Mouse (Mus musculus) E14TG2a.4 (cell line): ENCODE data around the gene Btg4.

Source experiments
- H3K27me3 ChIP-seq: 2 replicates; pipeline ENCODE4 v1.6.1; 2014; ENCODE audit warnings: low read length, control low read depth; ENCODE audit not compliant: insufficient read depth
- H3K36me3 ChIP-seq: 2 replicates; pipeline ENCODE4 v1.6.1; 2014; ENCODE audit warnings: low read length, control low read depth; ENCODE audit not compliant: insufficient read depth
- H3K4me1 ChIP-seq: replicated peaks from 2 replicates; pipeline ENCODE4 v1.6.1; 2014; ENCODE audit warnings: low read depth, low read length, control low read depth
- H3K4me3 ChIP-seq: replicated peaks from 2 replicates; pipeline ENCODE4 v1.5.1; 2014; ENCODE audit warnings: mild to moderate bottlenecking, low read length
- H3K9me3 ChIP-seq: 2 replicates; pipeline ENCODE4 v1.6.1; 2014; ENCODE audit warnings: low read length, control low read depth
- CTCF ChIP-seq: conservative IDR thresholded peaks from 2 replicates; pipeline ENCODE4 v1.5.1; 2014; ENCODE audit warnings: low read length
- NANOG ChIP-seq: IDR thresholded peaks from 2 replicates; pipeline ENCODE4 v1.6.1; 2014; ENCODE audit warnings: borderline replicate concordance, low read length, mixed read lengths
- POU5F1 ChIP-seq: IDR thresholded peaks from 2 replicates; pipeline ENCODE4 v1.6.1; 2014; ENCODE audit warnings: low read length, borderline replicate concordance

The Btg4 gene

GRCm38 (mm10) chr9:51165312-51166180, 104.8 kb downstream of the Btg4 start, which contains the start of gene Gm32742:
Gene Gm32742 (minus strand): TSS chr9:51165517.
- H3K36me3 ChIP-seq, result no peaks in the 10 kb centered on the region
- H3K27me3 ChIP-seq, result peaks cover 6% of the 10 kb centered on the region
- peaks cover 5% of the 10 kb centered on the region; the same call in 1 of the 2 replicates for H3K4me1 ChIP-seq
- TF ChIP-seq POU5F1 (no peak), CTCF (no peak), NANOG (no peak)
- H3K9me3 ChIP-seq, result no peaks in the 10 kb centered on the region
- H3K4me3 ChIP-seq, result no peak within 1 kb of the TSS

DNA sequence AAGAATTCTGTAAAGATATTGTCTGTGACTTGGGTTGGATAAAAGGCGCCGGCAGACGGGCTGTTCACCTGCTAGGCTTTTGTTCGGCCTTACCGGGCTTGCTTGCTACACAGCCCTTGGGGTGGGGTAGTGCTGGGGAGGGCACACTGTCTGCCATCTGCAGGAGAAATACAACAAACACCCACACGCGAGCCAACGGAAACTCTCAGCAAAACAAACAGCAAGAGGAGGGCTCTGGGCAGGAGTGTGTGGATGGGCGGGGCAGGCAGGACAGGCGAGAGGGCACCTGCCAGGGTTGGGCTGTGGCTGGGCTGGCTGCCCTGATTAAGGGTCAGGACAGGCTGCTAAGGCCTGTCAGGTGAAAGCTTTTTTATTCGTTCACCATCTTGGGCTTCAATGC, 107.3 kb downstream of the Btg4 start:
- H3K9me3 ChIP-seq, result no peaks in the 10 kb centered on the region
- no peaks in the 10 kb centered on the region for H3K36me3 ChIP-seq
- TF ChIP-seq POU5F1 (no peak), NANOG (no peak), CTCF (no peak)
- H3K27me3 ChIP-seq, result no peaks in the 10 kb centered on the region
- H3K4me1 ChIP-seq, result peaks cover 5% of the 10 kb centered on the region; the same call in 1 of the 2 replicates
- H3K4me3 ChIP-seq, result no peak overlapping the region

GRCm38 (mm10) chr9:51168698-51169097, 108.0 kb downstream of the Btg4 start:
- peaks cover 5% of the 10 kb centered on the region; the same call in 1 of the 2 replicates for H3K4me1 ChIP-seq
- TF ChIP-seq CTCF, result no peak
- TF ChIP-seq NANOG, result no peak
- no peaks in the 10 kb centered on the region for H3K9me3 ChIP-seq
- no peaks in the 10 kb centered on the region for H3K27me3 ChIP-seq
- no peak overlapping the region for H3K4me3 ChIP-seq
- no peaks in the 10 kb centered on the region for H3K36me3 ChIP-seq

DNA sequence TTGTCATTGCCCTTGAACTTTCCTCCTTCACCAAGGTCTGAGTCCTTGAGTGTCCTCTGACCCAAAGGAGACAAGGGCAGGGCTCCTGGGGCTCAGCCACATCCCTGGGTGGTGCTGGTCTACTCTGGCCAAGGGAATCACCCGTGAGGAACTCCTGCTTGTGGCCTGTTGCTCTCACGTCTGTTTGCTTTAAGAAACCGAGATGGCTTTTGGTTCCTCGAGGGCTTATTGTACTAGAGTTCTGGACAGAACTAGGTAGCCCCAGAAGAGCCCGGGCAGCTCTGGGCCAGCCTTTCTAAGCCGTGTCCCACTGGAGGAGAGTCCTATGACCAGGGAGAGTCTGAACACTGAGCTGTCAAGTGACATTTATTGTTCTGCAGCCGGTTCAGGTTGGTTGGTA, 108.4 kb downstream of the Btg4 start:
- Histone ChIP-seq H3K4me1 (peaks cover 5% of the 10 kb centered on the region; the same call in 1 of the 2 replicates), H3K27me3 (no peaks in the 10 kb centered on the region), H3K36me3 (no peaks in the 10 kb centered on the region), H3K4me3 (no peak overlapping the region), H3K9me3 (no peaks in the 10 kb centered on the region)
- TF ChIP-seq POU5F1 (no peak), CTCF (no peak), NANOG (no peak)
